Mouse (Mus musculus) E14TG2a.4 (cell line): ENCODE measurements at regions not wholly inside any gene's neighbourhood (a gene's known extent, or its start where the extent isn't known, plus 50 kb on each side); places are given as distances from the start of the nearest gene placed in this dataset.

Experiments used
- CTCF ChIP-seq: conservative IDR thresholded peaks from 2 replicates; pipeline ENCODE4 v1.5.1; 2014; ENCODE audit warnings: low read length
- POU5F1 ChIP-seq: IDR thresholded peaks from 2 replicates; pipeline ENCODE4 v1.6.1; 2014; ENCODE audit warnings: low read length, borderline replicate concordance

- TF ChIP-seq CTCF (no peak), POU5F1 (no peak)
Measured at GRCm38 (mm10) chr12:5759485-5759884, 384.0 kb upstream of the Klhl29 start.
